Mouse (Mus musculus) liver, embryonic 14.5 days (tissue): ENCODE results near the gene Olfr750.

Source experiments
- CTCF ChIP-seq: IDR thresholded peaks from 2 replicates; pipeline ENCODE4 v1.5.1; 2016; ENCODE audit warnings: antibody characterized with exemption, low read depth, control low read depth
- EP300 ChIP-seq: IDR thresholded peaks from 2 replicates; pipeline ENCODE4 v1.6.1; 2016; ENCODE audit warnings: antibody characterized with exemption, low read depth

- TF ChIP-seq EP300 (no peak), CTCF (no peak)
Observed at GRCm38 (mm10) chr14:51104366-51104765, 30.1 kb upstream of the Olfr750 start.
